Mouse (Mus musculus): Measurements from ENCODE around the gene Gm12169. TPM values are rescaled to one million over a fixed set of nuclear protein-coding genes. Genes with fewer than 3 reads are reported as not detected.

Gm12169 gene
- polyA plus RNA-seq, 1 experiment from 2014 or later, result not detected

- H3K9ac ChIP-seq (ENCODE audit: low read length), result no peak overlapping the region
- 66% methylated on average over 4 of the region's 4 CpGs for WGBS
- H3K36me3 ChIP-seq (ENCODE audit: control insufficient read depth, insufficient read depth, low read length), result no peaks in the 10 kb centered on the region
- H3K9me3 ChIP-seq (replicated peaks; ENCODE audit: control insufficient read depth, low read length), result no peaks in the 10 kb centered on the region
- H3K27ac ChIP-seq (ENCODE audit: low read length), result no peak overlapping the region
- H3K4me1 ChIP-seq (ENCODE audit: control insufficient read depth, insufficient read depth, low read length), result no peaks in the 10 kb centered on the region
- ATAC-seq (ENCODE audit: insufficient read depth, low FRiP score), result no peak
- no peaks in the 10 kb centered on the region for H3K27me3 ChIP-seq (ENCODE audit: control insufficient read depth, insufficient read depth, low read length)
- no peak overlapping the region for H3K4me2 ChIP-seq (ENCODE audit: low read depth, low read length)
- no peak overlapping the region for H3K4me3 ChIP-seq (replicated peaks; ENCODE audit: low read length)
These were observed 6.1 kb downstream of the Gm12169 start for GRCm38 (mm10) chr11:46530149-46530548.

GRCm38 (mm10) chr11:46536978-46537377, 13.0 kb downstream of the Gm12169 start:
- H3K27ac ChIP-seq (ENCODE audit: low read length), result no peak overlapping the region
- H3K9me3 ChIP-seq (replicated peaks; ENCODE audit: control insufficient read depth, low read length), result no peaks in the 10 kb centered on the region
- no peak overlapping the region for H3K4me3 ChIP-seq (replicated peaks; ENCODE audit: low read length)
- H3K4me2 ChIP-seq (ENCODE audit: low read depth, low read length), result no peak overlapping the region
- 80% methylated on average over 4 of the region's 4 CpGs for WGBS
- H3K27me3 ChIP-seq (ENCODE audit: control insufficient read depth, insufficient read depth, low read length), result no peaks in the 10 kb centered on the region
- no peaks in the 10 kb centered on the region for H3K36me3 ChIP-seq (ENCODE audit: control insufficient read depth, insufficient read depth, low read length)
- ATAC-seq (ENCODE audit: insufficient read depth, low FRiP score), result no peak
- no peaks in the 10 kb centered on the region for H3K4me1 ChIP-seq (ENCODE audit: control insufficient read depth, insufficient read depth, low read length)
- H3K9ac ChIP-seq (ENCODE audit: low read length), result no peak overlapping the region

GRCm38 (mm10) chr11:46543530-46543929, 19.5 kb downstream of the Gm12169 start:
- Histone ChIP-seq H3K27ac (ENCODE audit: low read length) (no peak overlapping the region), H3K4me1 (ENCODE audit: control insufficient read depth, insufficient read depth, low read length) (no peaks in the 10 kb centered on the region), H3K4me3 (replicated peaks; ENCODE audit: low read length) (no peak overlapping the region), H3K27me3 (ENCODE audit: control insufficient read depth, insufficient read depth, low read length) (no peaks in the 10 kb centered on the region), H3K9ac (ENCODE audit: low read length) (no peak overlapping the region), H3K9me3 (replicated peaks; ENCODE audit: control insufficient read depth, low read length) (no peaks in the 10 kb centered on the region), H3K36me3 (ENCODE audit: control insufficient read depth, insufficient read depth, low read length) (no peaks in the 10 kb centered on the region), H3K4me2 (ENCODE audit: low read depth, low read length) (no peak overlapping the region)
- no peak for ATAC-seq (ENCODE audit: insufficient read depth, low FRiP score)
- WGBS, result 83% methylated on average over 2 of the region's 2 CpGs

- H3K27ac ChIP-seq (ENCODE audit: low read length), result no peak overlapping the region
- H3K27me3 ChIP-seq (ENCODE audit: control insufficient read depth, insufficient read depth, low read length), result no peaks in the 10 kb centered on the region
- no peak overlapping the region for H3K4me3 ChIP-seq (replicated peaks; ENCODE audit: low read length)
- ATAC-seq (ENCODE audit: insufficient read depth, low FRiP score), result no peak
- H3K36me3 ChIP-seq (ENCODE audit: control insufficient read depth, insufficient read depth, low read length), result no peaks in the 10 kb centered on the region
- no peaks in the 10 kb centered on the region for H3K9me3 ChIP-seq (replicated peaks; ENCODE audit: control insufficient read depth, low read length)
- H3K4me1 ChIP-seq (ENCODE audit: control insufficient read depth, insufficient read depth, low read length), result no peaks in the 10 kb centered on the region
- 80% methylated on average over 4 of the region's 4 CpGs for WGBS
- H3K9ac ChIP-seq (ENCODE audit: low read length), result no peak overlapping the region
- H3K4me2 ChIP-seq (ENCODE audit: low read depth, low read length), result no peak overlapping the region
These were observed 25.7 kb downstream of the Gm12169 start for GRCm38 (mm10) chr11:46549721-46550120.

GRCm38 (mm10) chr11:46552741-46553140, 28.7 kb downstream of the Gm12169 start:
- no peaks in the 10 kb centered on the region for H3K36me3 ChIP-seq (ENCODE audit: control insufficient read depth, insufficient read depth, low read length)
- no peak overlapping the region for H3K27ac ChIP-seq (ENCODE audit: low read length)
- H3K4me1 ChIP-seq (ENCODE audit: control insufficient read depth, insufficient read depth, low read length), result no peaks in the 10 kb centered on the region
- no peak overlapping the region for H3K4me2 ChIP-seq (ENCODE audit: low read depth, low read length)
- no peaks in the 10 kb centered on the region for H3K9me3 ChIP-seq (replicated peaks; ENCODE audit: control insufficient read depth, low read length)
- 84% methylated on average over 3 of the region's 3 CpGs for WGBS
- no peaks in the 10 kb centered on the region for H3K27me3 ChIP-seq (ENCODE audit: control insufficient read depth, insufficient read depth, low read length)
- no peak overlapping the region for H3K9ac ChIP-seq (ENCODE audit: low read length)
- ATAC-seq (ENCODE audit: insufficient read depth, low FRiP score), result no peak
- no peak overlapping the region for H3K4me3 ChIP-seq (replicated peaks; ENCODE audit: low read length)

GRCm38 (mm10) chr11:46561096-46561495, 37.1 kb downstream of the Gm12169 start:
- Histone ChIP-seq H3K4me2 (ENCODE audit: low read depth, low read length) (no peak overlapping the region), H3K9ac (ENCODE audit: low read length) (no peak overlapping the region), H3K4me1 (ENCODE audit: control insufficient read depth, insufficient read depth, low read length) (no peaks in the 10 kb centered on the region), H3K4me3 (replicated peaks; ENCODE audit: low read length) (no peak overlapping the region), H3K27me3 (ENCODE audit: control insufficient read depth, insufficient read depth, low read length) (no peaks in the 10 kb centered on the region), H3K9me3 (replicated peaks; ENCODE audit: control insufficient read depth, low read length) (no peaks in the 10 kb centered on the region), H3K36me3 (ENCODE audit: control insufficient read depth, insufficient read depth, low read length) (no peaks in the 10 kb centered on the region), H3K27ac (ENCODE audit: low read length) (no peak overlapping the region)
- 75% methylated on average over 4 of the region's 4 CpGs for WGBS
- no peak for ATAC-seq (ENCODE audit: insufficient read depth, low FRiP score)

- H3K4me3 ChIP-seq (replicated peaks; ENCODE audit: low read length), result no peak overlapping the region
- H3K27ac ChIP-seq (ENCODE audit: low read length), result no peak overlapping the region
- H3K9ac ChIP-seq (ENCODE audit: low read length), result no peak overlapping the region
- no peaks in the 10 kb centered on the region for H3K4me1 ChIP-seq (ENCODE audit: control insufficient read depth, insufficient read depth, low read length)
- H3K9me3 ChIP-seq (replicated peaks; ENCODE audit: control insufficient read depth, low read length), result no peaks in the 10 kb centered on the region
- no peak overlapping the region for H3K4me2 ChIP-seq (ENCODE audit: low read depth, low read length)
- no peaks in the 10 kb centered on the region for H3K36me3 ChIP-seq (ENCODE audit: control insufficient read depth, insufficient read depth, low read length)
- H3K27me3 ChIP-seq (ENCODE audit: control insufficient read depth, insufficient read depth, low read length), result no peaks in the 10 kb centered on the region
- 70% methylated on average over 1 of the region's 1 CpGs for WGBS
- no peak for ATAC-seq (ENCODE audit: insufficient read depth, low FRiP score)
These were observed 40.7 kb downstream of the Gm12169 start for GRCm38 (mm10) chr11:46564671-46565070.

GRCm38 (mm10) chr11:46565967-46566366, 42.0 kb downstream of the Gm12169 start:
- Histone ChIP-seq H3K4me2 (ENCODE audit: low read depth, low read length) (no peak overlapping the region), H3K4me1 (ENCODE audit: control insufficient read depth, insufficient read depth, low read length) (no peaks in the 10 kb centered on the region), H3K9ac (ENCODE audit: low read length) (no peak overlapping the region), H3K27ac (ENCODE audit: low read length) (no peak overlapping the region), H3K9me3 (replicated peaks; ENCODE audit: control insufficient read depth, low read length) (no peaks in the 10 kb centered on the region), H3K36me3 (ENCODE audit: control insufficient read depth, insufficient read depth, low read length) (no peaks in the 10 kb centered on the region), H3K4me3 (replicated peaks; ENCODE audit: low read length) (no peak overlapping the region), H3K27me3 (ENCODE audit: control insufficient read depth, insufficient read depth, low read length) (no peaks in the 10 kb centered on the region)
- no peak for ATAC-seq (ENCODE audit: insufficient read depth, low FRiP score)
- WGBS, result 91% methylated on average over 2 of the region's 2 CpGs

GRCm38 (mm10) chr11:46569107-46569506, 45.1 kb downstream of the Gm12169 start:
- Histone ChIP-seq H3K9me3 (replicated peaks; ENCODE audit: control insufficient read depth, low read length) (no peaks in the 10 kb centered on the region), H3K4me2 (ENCODE audit: low read depth, low read length) (no peak overlapping the region), H3K27ac (ENCODE audit: low read length) (no peak overlapping the region), H3K4me1 (ENCODE audit: control insufficient read depth, insufficient read depth, low read length) (no peaks in the 10 kb centered on the region), H3K27me3 (ENCODE audit: control insufficient read depth, insufficient read depth, low read length) (no peaks in the 10 kb centered on the region), H3K9ac (ENCODE audit: low read length) (no peak overlapping the region), H3K36me3 (ENCODE audit: control insufficient read depth, insufficient read depth, low read length) (no peaks in the 10 kb centered on the region), H3K4me3 (replicated peaks; ENCODE audit: low read length) (no peak overlapping the region)
- ATAC-seq (ENCODE audit: insufficient read depth, low FRiP score), result no peak
- 83% methylated on average over 1 of the region's 1 CpGs for WGBS

GRCm38 (mm10) chr11:46571327-46571726, 47.3 kb downstream of the Gm12169 start, which contains the start of gene BC053393:
TSS of gene BC053393 (plus strand) at chr11:46571536.
- Histone ChIP-seq H3K9me3 (replicated peaks; ENCODE audit: control insufficient read depth, low read length) (no peaks in the 10 kb centered on the region), H3K27me3 (ENCODE audit: control insufficient read depth, insufficient read depth, low read length) (no peaks in the 10 kb centered on the region), H3K36me3 (ENCODE audit: control insufficient read depth, insufficient read depth, low read length) (no peaks in the 10 kb centered on the region), H3K4me2 (ENCODE audit: low read depth, low read length) (no peak within 1 kb of the TSS), H3K4me1 (ENCODE audit: control insufficient read depth, insufficient read depth, low read length) (no peaks in the 10 kb centered on the region), H3K9ac (ENCODE audit: low read length) (no peak within 1 kb of the TSS), H3K27ac (ENCODE audit: low read length) (no peak within 1 kb of the TSS), H3K4me3 (replicated peaks; ENCODE audit: low read length) (no peak within 1 kb of the TSS)
- no peak for ATAC-seq (ENCODE audit: insufficient read depth, low FRiP score)
- 61% methylated on average over 1 of the region's 1 CpGs for WGBS

All from stomach, embryonic 16.5 days (tissue).